Mouse (Mus musculus): ENCODE results near the gene Adamts14. TPM values are rescaled to one million over a fixed set of nuclear protein-coding genes. Genes with fewer than 3 reads are reported as not detected.

Gene Adamts14
- total and polyA plus RNA-seq, 2 experiments from 2014 or later = 1.2 to 4.3 TPM

DNA sequence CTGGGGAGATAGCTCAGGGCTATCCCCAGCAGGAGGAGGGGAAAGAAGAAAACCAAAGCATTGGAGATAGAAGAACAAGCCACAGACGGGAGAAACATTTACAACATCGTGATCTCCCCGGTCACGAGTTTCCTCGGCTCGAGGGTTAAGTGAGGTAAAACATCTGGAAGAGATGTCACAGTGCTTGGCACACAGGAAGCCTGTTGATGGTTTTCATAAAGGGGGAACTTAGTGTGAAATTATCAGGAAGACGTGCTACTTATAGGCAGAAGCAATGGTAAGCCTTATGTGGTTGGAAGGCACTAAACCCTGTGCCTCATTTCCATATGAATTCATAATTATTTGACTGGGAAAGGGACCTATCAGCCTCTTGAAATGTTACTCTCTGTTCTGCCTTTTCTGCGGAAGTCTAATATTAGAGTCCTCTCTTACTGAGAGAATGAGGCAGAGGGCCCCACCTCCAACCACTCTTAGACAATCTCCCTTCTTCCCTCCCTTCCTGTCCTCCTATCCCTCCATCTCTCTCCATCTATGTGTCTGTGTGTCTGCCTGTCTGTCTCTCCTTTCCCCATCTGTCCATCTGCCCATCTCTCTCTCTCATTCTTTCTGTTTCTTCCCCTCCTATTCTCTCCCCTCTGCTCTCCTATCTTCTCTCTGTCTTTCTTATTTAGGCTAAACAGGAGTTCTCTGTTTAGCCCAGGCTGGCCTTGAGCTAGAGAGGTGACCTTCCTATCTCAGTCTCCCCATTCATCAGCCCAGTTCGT lies 105.7 kb downstream of the Adamts14 start:
- no peak overlapping the region for H3K4me3 ChIP-seq (ENCODE audit: low read depth, low read length)
- WGBS = 52% methylated on average over 9 of the region's 9 CpGs
- 0 out of 2 replicates have a peak, but pooled peaks cover 9% of the 10 kb centered on the region for H3K27me3 ChIP-seq (ENCODE audit: control insufficient read depth, insufficient read depth, low read length)
- DNase-seq (ENCODE audit: low spot score) (no peak), ATAC-seq (ENCODE audit: insufficient read depth, low read depth) (no peak)
- H3K9me3 ChIP-seq (replicated peaks; ENCODE audit: control insufficient read depth, low read length) = no peaks in the 10 kb centered on the region
- H3K27ac ChIP-seq (ENCODE audit: low read depth) = no peak overlapping the region
- no peak overlapping the region for H3K4me2 ChIP-seq (ENCODE audit: low read depth, low read length)
- no peak overlapping the region for H3K9ac ChIP-seq (replicated peaks; ENCODE audit: low read depth, low read length)
- no peak for TF ChIP-seq CTCF (IDR thresholded peaks at IDR 0.05; ENCODE audit: low read depth)
- no peak for TF ChIP-seq EP300 (IDR thresholded peaks at IDR 0.05; ENCODE audit: low read depth)
- no peaks in the 10 kb centered on the region for H3K36me3 ChIP-seq (replicated peaks; ENCODE audit: control insufficient read depth, insufficient read depth, low read length)
- H3K4me1 ChIP-seq (ENCODE audit: control insufficient read depth, insufficient read depth) = no peaks in the 10 kb centered on the region

DNA sequence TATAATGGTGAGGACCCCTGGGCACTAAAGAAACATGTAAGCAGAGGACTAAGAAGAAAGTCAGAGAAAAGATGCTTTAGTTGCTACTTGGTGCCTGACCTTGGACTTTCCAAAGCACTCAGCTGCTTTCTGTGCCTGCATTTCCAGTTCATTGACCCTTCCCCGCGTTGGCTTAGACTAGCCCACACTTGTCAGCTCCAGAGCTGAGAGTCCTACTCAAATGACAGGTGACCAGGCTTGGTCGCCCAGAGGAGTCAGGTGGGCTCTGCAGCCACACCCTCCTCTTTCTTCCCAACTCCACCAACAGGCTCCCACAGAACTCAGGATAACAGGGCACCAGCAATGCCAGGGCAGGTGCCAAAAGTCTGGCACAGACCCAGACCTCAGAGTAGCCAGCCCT lies 110.9 kb downstream of the Adamts14 start:
- Histone ChIP-seq H3K27ac (ENCODE audit: low read depth) (no peak overlapping the region), H3K4me1 (ENCODE audit: control insufficient read depth, insufficient read depth) (no peaks in the 10 kb centered on the region), H3K9ac (replicated peaks; ENCODE audit: low read depth, low read length) (no peak overlapping the region), H3K9me3 (replicated peaks; ENCODE audit: control insufficient read depth, low read length) (no peaks in the 10 kb centered on the region), H3K36me3 (replicated peaks; ENCODE audit: control insufficient read depth, insufficient read depth, low read length) (no peaks in the 10 kb centered on the region), H3K27me3 (ENCODE audit: control insufficient read depth, insufficient read depth, low read length) (no peaks in the 10 kb centered on the region), H3K4me3 (ENCODE audit: low read depth, low read length) (no peak overlapping the region), H3K4me2 (ENCODE audit: low read depth, low read length) (no peak overlapping the region)
- 62% methylated on average over 3 of the region's 3 CpGs for WGBS
- no peak for ATAC-seq (ENCODE audit: insufficient read depth, low read depth)
- DNase-seq (ENCODE audit: low spot score) = no peak
- TF ChIP-seq EP300 (IDR thresholded peaks at IDR 0.05; ENCODE audit: low read depth) = no peak
- TF ChIP-seq CTCF (IDR thresholded peaks at IDR 0.05; ENCODE audit: low read depth) = no peak

DNA sequence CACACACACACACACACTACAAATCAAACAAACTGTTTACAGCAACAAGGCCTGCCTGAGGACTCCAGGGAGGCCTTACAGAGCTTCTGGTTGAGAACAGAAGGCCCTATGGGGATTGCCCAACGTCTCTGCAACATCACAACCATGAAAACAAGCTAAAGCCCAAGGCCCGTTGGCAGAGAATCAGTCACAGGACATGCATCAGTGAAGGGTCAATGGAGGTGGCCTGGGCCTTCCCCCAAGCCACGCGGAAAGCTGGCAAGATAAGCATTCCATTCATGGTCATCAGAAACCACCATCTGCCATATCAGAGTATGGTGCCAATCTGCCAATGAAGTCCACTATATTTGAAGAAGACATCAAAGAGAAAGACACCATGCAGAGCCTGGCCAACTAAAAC lies 112.6 kb downstream of the Adamts14 start:
- Histone ChIP-seq H3K27me3 (ENCODE audit: control insufficient read depth, insufficient read depth, low read length) (no peaks in the 10 kb centered on the region), H3K36me3 (replicated peaks; ENCODE audit: control insufficient read depth, insufficient read depth, low read length) (no peaks in the 10 kb centered on the region), H3K9ac (replicated peaks; ENCODE audit: low read depth, low read length) (no peak overlapping the region), H3K4me3 (ENCODE audit: low read depth, low read length) (no peak overlapping the region), H3K27ac (ENCODE audit: low read depth) (no peak overlapping the region), H3K4me2 (ENCODE audit: low read depth, low read length) (no peak overlapping the region), H3K9me3 (replicated peaks; ENCODE audit: control insufficient read depth, low read length) (no peaks in the 10 kb centered on the region), H3K4me1 (ENCODE audit: control insufficient read depth, insufficient read depth) (no peaks in the 10 kb centered on the region)
- WGBS = 65% methylated on average over 4 of the region's 4 CpGs
- TF ChIP-seq CTCF (IDR thresholded peaks at IDR 0.05; ENCODE audit: low read depth) = no peak
- no peak for TF ChIP-seq EP300 (IDR thresholded peaks at IDR 0.05; ENCODE audit: low read depth)
- ATAC-seq (ENCODE audit: insufficient read depth, low read depth) (no peak), DNase-seq (ENCODE audit: low spot score) (no peak)

DNA sequence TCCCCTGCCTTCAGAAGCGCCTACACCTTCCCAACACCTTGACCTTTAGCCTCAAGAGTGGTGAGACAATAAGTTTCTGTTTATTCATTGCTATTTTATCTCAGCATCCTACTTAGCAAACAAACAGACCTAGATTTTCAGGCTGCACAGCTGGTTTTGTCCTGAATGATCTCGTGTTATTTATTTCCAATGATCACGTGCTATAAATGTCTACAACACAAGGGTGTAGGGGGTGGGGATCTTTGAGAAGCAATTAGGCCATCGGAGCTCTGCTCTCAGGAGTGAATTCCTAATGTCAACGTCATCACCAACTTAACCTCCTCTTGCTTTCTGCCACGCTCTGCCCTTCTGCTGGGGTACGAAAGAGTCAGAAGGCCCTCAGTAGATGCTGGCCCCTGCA lies 113.1 kb downstream of the Adamts14 start:
- ATAC-seq (ENCODE audit: insufficient read depth, low read depth) (no peak), DNase-seq (ENCODE audit: low spot score) (no peak)
- Histone ChIP-seq H3K4me3 (ENCODE audit: low read depth, low read length) (no peak overlapping the region), H3K27me3 (ENCODE audit: control insufficient read depth, insufficient read depth, low read length) (no peaks in the 10 kb centered on the region), H3K9me3 (replicated peaks; ENCODE audit: control insufficient read depth, low read length) (no peaks in the 10 kb centered on the region), H3K27ac (ENCODE audit: low read depth) (no peak overlapping the region), H3K4me2 (ENCODE audit: low read depth, low read length) (no peak overlapping the region), H3K4me1 (ENCODE audit: control insufficient read depth, insufficient read depth) (no peaks in the 10 kb centered on the region), H3K36me3 (replicated peaks; ENCODE audit: control insufficient read depth, insufficient read depth, low read length) (no peaks in the 10 kb centered on the region), H3K9ac (replicated peaks; ENCODE audit: low read depth, low read length) (no peak overlapping the region)
- TF ChIP-seq CTCF (IDR thresholded peaks at IDR 0.05; ENCODE audit: low read depth) (no peak), EP300 (IDR thresholded peaks at IDR 0.05; ENCODE audit: low read depth) (no peak)
- 64% methylated on average over 7 of the region's 7 CpGs for WGBS

DNA sequence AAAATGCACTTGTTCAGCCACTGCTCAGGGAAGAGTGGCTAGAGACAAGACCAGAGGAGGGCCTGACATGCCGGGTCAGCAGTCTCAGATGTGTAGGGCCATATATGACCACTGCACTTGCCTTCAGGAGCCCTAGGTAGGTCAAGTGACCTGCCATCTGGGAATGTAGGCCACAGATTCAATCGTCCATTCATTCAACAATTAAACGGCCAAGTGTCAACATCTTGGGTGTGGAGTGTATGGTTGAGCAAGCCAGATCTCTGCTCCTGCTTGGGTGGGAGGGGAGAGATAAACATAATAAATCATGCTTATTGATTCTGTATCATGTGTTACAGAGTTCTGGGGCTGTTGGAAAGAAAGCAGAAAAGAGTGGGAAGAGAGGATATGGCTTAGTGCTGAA lies 114.6 kb downstream of the Adamts14 start:
- no peak for DNase-seq (ENCODE audit: low spot score)
- ATAC-seq (ENCODE audit: insufficient read depth, low read depth) = no peak
- Histone ChIP-seq H3K4me2 (ENCODE audit: low read depth, low read length) (no peak overlapping the region), H3K4me1 (ENCODE audit: control insufficient read depth, insufficient read depth) (no peaks in the 10 kb centered on the region), H3K9ac (replicated peaks; ENCODE audit: low read depth, low read length) (no peak overlapping the region), H3K27me3 (ENCODE audit: control insufficient read depth, insufficient read depth, low read length) (no peaks in the 10 kb centered on the region), H3K4me3 (ENCODE audit: low read depth, low read length) (no peak overlapping the region), H3K9me3 (replicated peaks; ENCODE audit: control insufficient read depth, low read length) (no peaks in the 10 kb centered on the region), H3K36me3 (replicated peaks; ENCODE audit: control insufficient read depth, insufficient read depth, low read length) (no peaks in the 10 kb centered on the region), H3K27ac (ENCODE audit: low read depth) (no peak overlapping the region)
- TF ChIP-seq CTCF (IDR thresholded peaks at IDR 0.05; ENCODE audit: low read depth) = no peak
- TF ChIP-seq EP300 (IDR thresholded peaks at IDR 0.05; ENCODE audit: low read depth) = no peak
- 68% methylated on average over 3 of the region's 3 CpGs for WGBS

DNA sequence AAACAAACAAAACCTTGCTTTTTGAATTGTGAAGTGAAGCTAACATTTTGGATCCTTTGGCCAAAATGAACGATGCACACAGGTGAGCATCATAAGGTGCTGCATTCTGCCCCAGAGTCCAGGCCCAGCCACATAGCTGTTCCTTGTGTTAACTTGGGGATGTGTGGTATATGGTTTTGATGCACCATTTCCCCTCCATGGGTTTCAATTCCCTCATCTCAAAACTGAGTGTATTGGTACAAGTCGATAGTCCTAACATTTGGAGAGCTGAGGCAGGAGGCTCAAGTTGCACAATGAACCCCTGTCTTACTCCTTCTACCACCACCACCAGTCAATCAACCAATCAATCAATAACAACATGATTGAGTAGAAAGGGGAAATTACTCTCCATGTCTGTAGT lies 116.8 kb downstream of the Adamts14 start:
- no peak for DNase-seq (ENCODE audit: low spot score)
- Histone ChIP-seq H3K36me3 (replicated peaks; ENCODE audit: control insufficient read depth, insufficient read depth, low read length) (no peaks in the 10 kb centered on the region), H3K9me3 (replicated peaks; ENCODE audit: control insufficient read depth, low read length) (no peaks in the 10 kb centered on the region), H3K4me3 (ENCODE audit: low read depth, low read length) (no peak overlapping the region), H3K9ac (replicated peaks; ENCODE audit: low read depth, low read length) (no peak overlapping the region), H3K4me1 (ENCODE audit: control insufficient read depth, insufficient read depth) (no peaks in the 10 kb centered on the region), H3K27ac (ENCODE audit: low read depth) (no peak overlapping the region), H3K4me2 (ENCODE audit: low read depth, low read length) (no peak overlapping the region), H3K27me3 (ENCODE audit: control insufficient read depth, insufficient read depth, low read length) (no peaks in the 10 kb centered on the region)
- TF ChIP-seq EP300 (IDR thresholded peaks at IDR 0.05; ENCODE audit: low read depth) (no peak), CTCF (IDR thresholded peaks at IDR 0.05; ENCODE audit: low read depth) (no peak)
- 78% methylated on average over 2 of the region's 2 CpGs for WGBS
- ATAC-seq (ENCODE audit: insufficient read depth, low read depth) = no peak

Data from heart, postnatal 0 days (tissue).